Mouse (Mus musculus): ENCODE measurements around the gene Gper1. TPM values are rescaled to one million over a fixed set of nuclear protein-coding genes. Genes with fewer than 3 reads are reported as not detected.
A peak's percentile ranks its signal among the peaks of the same experiment; 100 is the strongest.
"Not testable (repeated sequence)": the region's sequence is repeated elsewhere in the genome, so short reads cannot be mapped to it uniquely, and the experiment has no call there.

Gene Gper1
- polyA plus RNA-seq, 1 experiment from 2014 or later: 8.7 TPM

DNA sequence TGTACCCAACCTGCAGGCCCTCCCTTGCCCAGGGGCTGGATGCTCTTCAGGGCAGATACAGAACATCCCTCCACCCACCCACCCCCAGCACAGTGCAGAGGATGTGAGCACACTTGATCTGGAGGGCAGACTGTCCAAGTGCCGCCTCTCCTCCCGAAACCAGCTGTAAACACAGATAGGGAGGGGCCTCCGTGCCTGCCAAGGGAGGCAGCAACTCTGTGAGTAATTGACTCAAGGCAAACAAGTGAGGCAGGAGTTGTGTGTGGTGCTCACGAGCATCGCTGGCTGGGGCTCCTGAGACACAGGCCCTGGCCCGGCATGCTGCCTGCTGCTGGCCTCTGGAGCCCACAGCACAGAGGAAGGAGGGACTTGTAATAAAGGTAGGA lies 33.3 kb upstream of the Gper1 start:
- no peak overlapping the region for H3K9ac ChIP-seq (replicated peaks; ENCODE audit: low read depth, low read length)
- H3K27me3 ChIP-seq (replicated peaks; ENCODE audit: control insufficient read depth, insufficient read depth, low read length): no peaks in the 10 kb centered on the region
- H3K4me3 ChIP-seq (replicated peaks; ENCODE audit: low read length): no peak overlapping the region
- no peaks in the 10 kb centered on the region for H3K36me3 ChIP-seq (ENCODE audit: control insufficient read depth, insufficient read depth)
- H3K27ac ChIP-seq (ENCODE audit: low read length): no peak overlapping the region
- H3K4me2 ChIP-seq (ENCODE audit: low read length): no peak overlapping the region
- WGBS: 37% methylated on average over 6 of the region's 6 CpGs
- peaks cover 3% of the 10 kb centered on the region for H3K4me1 ChIP-seq (replicated peaks; ENCODE audit: control insufficient read depth, insufficient read depth, low read length)
- no peaks in the 10 kb centered on the region for H3K9me3 ChIP-seq (ENCODE audit: control insufficient read depth, low read length)
- peak; percentile 71; the same call in 1 of the 2 replicates for ATAC-seq

- H3K27me3 ChIP-seq (replicated peaks; ENCODE audit: control insufficient read depth, insufficient read depth, low read length); H3K9ac ChIP-seq (replicated peaks; ENCODE audit: low read depth, low read length); H3K36me3 ChIP-seq (ENCODE audit: control insufficient read depth, insufficient read depth); ATAC-seq; H3K4me3 ChIP-seq (replicated peaks; ENCODE audit: low read length); H3K4me2 ChIP-seq (ENCODE audit: low read length); H3K27ac ChIP-seq (ENCODE audit: low read length); H3K4me1 ChIP-seq (replicated peaks; ENCODE audit: control insufficient read depth, insufficient read depth, low read length); H3K9me3 ChIP-seq (ENCODE audit: control insufficient read depth, low read length): not testable (repeated sequence)
- 80% methylated on average over 5 of the region's 5 CpGs for WGBS
Observed at GRCm38 (mm10) chr5:139390324-139391119, 32.4 kb upstream of the Gper1 start.

GRCm38 (mm10) chr5:139391309-139391990 lies 31.5 kb upstream of the Gper1 start:
- no peak for ATAC-seq
- Histone ChIP-seq H3K27me3 (replicated peaks; ENCODE audit: control insufficient read depth, insufficient read depth, low read length) (no peaks in the 10 kb centered on the region), H3K4me2 (ENCODE audit: low read length) (no peak overlapping the region), H3K9ac (replicated peaks; ENCODE audit: low read depth, low read length) (no peak overlapping the region), H3K4me3 (replicated peaks; ENCODE audit: low read length) (no peak overlapping the region), H3K27ac (ENCODE audit: low read length) (peak overlapping the region; percentile 33; the same call in 1 of the 2 replicates), H3K36me3 (ENCODE audit: control insufficient read depth, insufficient read depth) (no peaks in the 10 kb centered on the region), H3K4me1 (replicated peaks; ENCODE audit: control insufficient read depth, insufficient read depth, low read length) (peaks cover 3% of the 10 kb centered on the region), H3K9me3 (ENCODE audit: control insufficient read depth, low read length) (no peaks in the 10 kb centered on the region)
- 75% methylated on average over 11 of the region's 11 CpGs for WGBS

DNA sequence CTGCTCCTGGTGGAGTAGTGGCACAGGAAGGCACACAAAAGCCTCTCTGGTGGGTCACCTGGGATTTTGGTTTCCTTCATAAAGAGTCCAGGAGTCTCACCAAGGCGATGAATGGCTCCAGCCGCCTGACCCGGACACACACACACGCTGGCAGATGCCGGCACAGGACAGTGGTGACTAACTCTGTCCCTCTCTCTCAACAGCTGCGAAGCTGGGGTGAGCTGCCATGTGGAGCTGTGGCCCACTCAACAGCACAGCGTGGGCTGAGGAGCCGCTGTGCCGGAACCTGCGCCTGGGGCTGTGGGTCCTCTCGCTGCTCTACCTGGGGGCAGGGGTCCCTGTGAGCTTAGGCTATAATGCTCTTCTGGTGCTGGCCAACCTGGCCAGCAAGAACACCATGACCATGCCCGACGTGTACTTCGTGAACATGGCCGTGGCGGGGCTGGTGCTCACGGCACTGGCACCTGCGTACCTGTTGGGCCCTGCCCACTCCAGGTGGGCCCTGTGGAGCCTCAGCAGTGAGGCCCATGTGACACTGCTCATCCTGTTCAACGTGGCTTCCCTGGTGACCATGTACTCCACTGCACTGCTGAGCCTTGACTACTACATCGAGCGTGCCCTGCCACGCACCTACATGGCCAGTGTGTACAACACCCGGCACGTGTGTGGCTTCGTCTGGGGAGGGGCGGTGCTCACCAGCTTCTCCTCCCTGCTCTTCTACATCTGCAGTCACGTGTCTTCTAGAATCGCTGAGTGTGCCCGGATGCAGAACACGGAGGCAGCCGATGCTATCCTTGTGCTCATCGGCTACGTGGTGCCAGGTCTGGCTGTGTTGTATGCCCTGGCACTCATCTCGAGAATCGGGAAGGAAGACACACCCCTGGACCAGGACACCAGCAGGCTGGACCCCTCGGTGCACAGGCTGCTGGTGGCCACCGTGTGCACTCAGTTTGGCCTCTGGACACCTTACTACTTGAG lies 30.4 kb upstream of the Gper1 start:
- Histone ChIP-seq H3K4me2 (ENCODE audit: low read length) (no peak overlapping the region), H3K9me3 (ENCODE audit: control insufficient read depth, low read length) (no peaks in the 10 kb centered on the region)

GRCm38 (mm10) chr5:139393197-139393588 lies 29.8 kb upstream of the Gper1 start:
- no peak overlapping the region for H3K4me3 ChIP-seq (replicated peaks; ENCODE audit: low read length)
- no peaks in the 10 kb centered on the region for H3K9me3 ChIP-seq (ENCODE audit: control insufficient read depth, low read length)
- H3K9ac ChIP-seq (replicated peaks; ENCODE audit: low read depth, low read length): no peak overlapping the region
- H3K27ac ChIP-seq (ENCODE audit: low read length): no peak overlapping the region
- 87% methylated on average over 16 of the region's 16 CpGs for WGBS
- no peaks in the 10 kb centered on the region for H3K27me3 ChIP-seq (replicated peaks; ENCODE audit: control insufficient read depth, insufficient read depth, low read length)
- no peaks in the 10 kb centered on the region for H3K36me3 ChIP-seq (ENCODE audit: control insufficient read depth, insufficient read depth)
- H3K4me1 ChIP-seq (replicated peaks; ENCODE audit: control insufficient read depth, insufficient read depth, low read length): peaks cover 1% of the 10 kb centered on the region
- no peak overlapping the region for H3K4me2 ChIP-seq (ENCODE audit: low read length)
- no peak for ATAC-seq

More for the DNA sequence above, 30.4 kb upstream of the Gper1 start:
- Histone ChIP-seq H3K4me1 (replicated peaks; ENCODE audit: control insufficient read depth, insufficient read depth, low read length) (peaks cover 3% of the 10 kb centered on the region), H3K27me3 (replicated peaks; ENCODE audit: control insufficient read depth, insufficient read depth, low read length) (no peaks in the 10 kb centered on the region), H3K9ac (replicated peaks; ENCODE audit: low read depth, low read length) (no peak overlapping the region), H3K36me3 (ENCODE audit: control insufficient read depth, insufficient read depth) (no peaks in the 10 kb centered on the region), H3K4me3 (replicated peaks; ENCODE audit: low read length) (no peak overlapping the region), H3K27ac (ENCODE audit: low read length) (no peak overlapping the region)
- no peak for ATAC-seq
- 94% methylated on average over 37 of the region's 37 CpGs for WGBS

DNA sequence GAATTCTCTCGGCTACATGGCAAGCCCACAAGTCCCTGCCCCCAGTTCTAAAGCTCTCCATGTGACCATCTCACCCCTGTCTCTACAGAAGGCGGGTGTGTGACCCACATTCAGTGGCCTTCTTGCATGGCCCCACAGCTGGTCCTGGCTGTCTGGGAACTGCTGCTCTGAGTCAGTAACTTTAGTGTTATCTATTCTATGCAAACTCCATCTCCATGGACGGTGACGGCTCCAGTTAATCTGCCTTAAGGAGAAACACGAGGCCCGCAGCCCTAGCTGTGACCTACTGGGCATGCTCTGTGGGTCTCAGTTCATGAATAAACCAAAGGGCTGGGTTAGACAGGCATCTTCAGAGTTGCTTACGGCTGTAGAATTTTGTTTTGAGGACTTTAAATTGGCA lies 28.6 kb upstream of the Gper1 start:
- peaks cover 6% of the 10 kb centered on the region; the same call in 1 of the 2 replicates for H3K4me1 ChIP-seq (replicated peaks; ENCODE audit: control insufficient read depth, insufficient read depth, low read length)
- H3K27ac ChIP-seq (ENCODE audit: low read length): no peak overlapping the region
- H3K9ac ChIP-seq (replicated peaks; ENCODE audit: low read depth, low read length): no peak overlapping the region
- H3K9me3 ChIP-seq (ENCODE audit: control insufficient read depth, low read length): no peaks in the 10 kb centered on the region
- 72% methylated on average over 7 of the region's 7 CpGs for WGBS
- H3K4me2 ChIP-seq (ENCODE audit: low read length): no peak overlapping the region
- H3K36me3 ChIP-seq (ENCODE audit: control insufficient read depth, insufficient read depth): no peaks in the 10 kb centered on the region
- H3K27me3 ChIP-seq (replicated peaks; ENCODE audit: control insufficient read depth, insufficient read depth, low read length): no peaks in the 10 kb centered on the region
- no peak overlapping the region for H3K4me3 ChIP-seq (replicated peaks; ENCODE audit: low read length)
- no peak for ATAC-seq

- Histone ChIP-seq H3K27me3 (replicated peaks; ENCODE audit: control insufficient read depth, insufficient read depth, low read length) (no peaks in the 10 kb centered on the region), H3K27ac (ENCODE audit: low read length) (no peak overlapping the region), H3K36me3 (ENCODE audit: control insufficient read depth, insufficient read depth) (no peaks in the 10 kb centered on the region), H3K9ac (replicated peaks; ENCODE audit: low read depth, low read length) (no peak overlapping the region), H3K9me3 (ENCODE audit: control insufficient read depth, low read length) (no peaks in the 10 kb centered on the region), H3K4me1 (replicated peaks; ENCODE audit: control insufficient read depth, insufficient read depth, low read length) (peaks cover 6% of the 10 kb centered on the region; the same call in 1 of the 2 replicates), H3K4me2 (ENCODE audit: low read length) (no peak overlapping the region), H3K4me3 (replicated peaks; ENCODE audit: low read length) (no peak overlapping the region)
- 92% methylated on average over 4 of the region's 4 CpGs for WGBS
- no peak for ATAC-seq
Observed at GRCm38 (mm10) chr5:139395528-139395927, 27.4 kb upstream of the Gper1 start.

GRCm38 (mm10) chr5:139397359-139397916 lies 25.5 kb upstream of the Gper1 start:
- H3K27ac ChIP-seq (ENCODE audit: low read length): no peak overlapping the region
- H3K4me2 ChIP-seq (ENCODE audit: low read length): no peak overlapping the region
- no peak overlapping the region for H3K9ac ChIP-seq (replicated peaks; ENCODE audit: low read depth, low read length)
- H3K4me1 ChIP-seq (replicated peaks; ENCODE audit: control insufficient read depth, insufficient read depth, low read length): peaks cover 6% of the 10 kb centered on the region; the same call in 1 of the 2 replicates
- H3K36me3 ChIP-seq (ENCODE audit: control insufficient read depth, insufficient read depth): no peaks in the 10 kb centered on the region
- no peaks in the 10 kb centered on the region for H3K27me3 ChIP-seq (replicated peaks; ENCODE audit: control insufficient read depth, insufficient read depth, low read length)
- H3K9me3 ChIP-seq (ENCODE audit: control insufficient read depth, low read length): no peaks in the 10 kb centered on the region
- 89% methylated on average over 4 of the region's 4 CpGs for WGBS
- ATAC-seq: no peak
- no peak overlapping the region for H3K4me3 ChIP-seq (replicated peaks; ENCODE audit: low read length)
